Mouse (Mus musculus) G1E (cell line): ENCODE measurements at regions not wholly inside any gene's neighbourhood (a gene's known extent, or its start where the extent isn't known, plus 50 kb on each side); places are given as distances from the start of the nearest gene placed in this dataset.

Experiments
- CTCF ChIP-seq: IDR thresholded peaks from 2 replicates; pipeline ENCODE4 v1.5.1; 2012; ENCODE audit warnings: low read depth, low read length, inconsistent platforms, mixed read lengths
- GATA1 ChIP-seq: IDR thresholded peaks from 2 replicates; pipeline ENCODE4 v1.6.1; 2012; ENCODE audit warnings: borderline replicate concordance, low read length, inconsistent platforms, mixed read lengths
- TAL1 ChIP-seq: conservative IDR thresholded peaks from 2 replicates; pipeline ENCODE4 v1.6.1; 2012; ENCODE audit warnings: low read depth, low read length, inconsistent platforms, mixed read lengths

- no peak for TF ChIP-seq CTCF
- TF ChIP-seq TAL1, result no peak
- TF ChIP-seq GATA1, result no peak
These were observed 337.0 kb downstream of the Rps15a start for GRCm38 (mm10) chr7:117778996-117779395.
